Mouse (Mus musculus) C2C12 (cell line): Measurements from ENCODE around the gene Dstyk.

Experiments
- CEBPB ChIP-seq: IDR thresholded peaks from one replicate; pipeline ENCODE4 v1.6.1; 2011; ENCODE audit warnings: low read depth, mild to moderate bottlenecking, control low read depth, moderate library complexity
- CTCF ChIP-seq: IDR thresholded peaks from one replicate; pipeline ENCODE4 v1.5.1; 2011; ENCODE audit not compliant: control insufficient read depth, insufficient read depth, insufficient read length

DNA sequence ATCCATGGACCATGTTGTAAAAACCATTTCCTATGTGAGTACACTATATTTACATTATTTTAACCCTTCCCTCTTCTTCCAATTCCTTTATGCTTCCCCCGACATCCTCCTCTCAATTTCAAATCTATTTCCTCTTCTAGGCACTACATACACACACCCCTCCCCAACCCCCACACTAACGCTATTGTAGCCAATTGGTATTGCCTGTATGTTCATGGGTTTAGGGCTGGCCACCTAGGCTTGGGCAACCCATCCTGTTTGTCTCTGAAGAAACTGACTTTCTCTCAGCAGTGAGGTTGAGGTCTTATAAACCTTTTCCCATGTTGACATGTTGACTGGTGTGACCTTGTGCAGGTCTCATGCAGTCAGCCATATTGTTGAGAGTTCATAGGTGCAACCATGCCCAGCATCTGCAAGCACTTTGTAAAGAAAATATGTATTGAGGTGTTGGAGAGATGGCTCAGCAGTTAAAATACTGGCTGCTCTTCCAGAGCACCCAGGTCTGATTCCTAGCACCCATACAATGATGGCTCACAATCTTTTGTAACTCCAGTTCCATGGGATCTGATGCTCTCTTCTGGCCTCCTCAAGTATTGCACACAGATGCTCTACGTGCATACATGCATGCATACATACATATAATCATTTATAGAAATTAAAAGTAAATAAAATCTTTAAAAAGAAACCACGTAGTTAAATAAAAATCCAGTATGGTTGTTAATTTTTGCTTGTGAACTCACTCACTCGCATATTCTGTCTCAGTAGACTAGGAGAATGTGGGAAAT lies 5.7 kb downstream of the Dstyk start:
- TF ChIP-seq CTCF (no peak), CEBPB (no peak)
